Mouse (Mus musculus) hindbrain, embryonic 16.5 days (tissue): ENCODE results near the gene Lman1l. TPM values are rescaled to one million over a fixed set of nuclear protein-coding genes. Genes with fewer than 3 reads are reported as not detected.
A peak's percentile ranks its signal among the peaks of the same experiment; 100 is the strongest.

ENCODE experiments used
- ATAC-seq: fragments of 200-750 bp; cut with Nextera tagmentation; 2 replicates; pipeline ENCODE4 v1.8.0; 2017; ENCODE audit warnings: moderate TSS enrichment, moderate library complexity
- H3K27ac ChIP-seq: fragments of 300-500 bp; sonication (generic); 2 replicates; pipeline ENCODE4 v1.5.1; 2014; ENCODE audit warnings: low read depth, mild to moderate bottlenecking, control low read depth, low read length, moderate library complexity
- H3K27me3 ChIP-seq: fragments of 300-500 bp; sonication (generic); replicated peaks from 2 replicates; pipeline ENCODE4 v1.6.1; 2014; ENCODE audit warnings: low read length; ENCODE audit not compliant: control insufficient read depth, insufficient read depth
- H3K36me3 ChIP-seq: fragments of 300-500 bp; sonication (generic); 2 replicates; pipeline ENCODE4 v1.6.1; 2014; ENCODE audit warnings: mild to moderate bottlenecking, low read length, moderate library complexity, mixed read lengths; ENCODE audit not compliant: control insufficient read depth, insufficient read depth
- H3K4me1 ChIP-seq: fragments of 300-500 bp; sonication (generic); 2 replicates; pipeline ENCODE4 v1.6.1; 2014; ENCODE audit warnings: low read depth, low read length; ENCODE audit not compliant: control insufficient read depth, insufficient read depth
- H3K4me2 ChIP-seq: fragments of 300-500 bp; sonication (generic); 2 replicates; pipeline ENCODE4 v1.6.1; 2014; ENCODE audit warnings: mild to moderate bottlenecking, low read length, control low read depth, moderate library complexity
- H3K4me3 ChIP-seq: fragments of 300-500 bp; sonication (generic); 2 replicates; pipeline ENCODE4 v1.5.1; 2014; ENCODE audit warnings: mild to moderate bottlenecking, low read length, control low read depth, moderate library complexity
- H3K9ac ChIP-seq: fragments of 300-500 bp; sonication (generic); 2 replicates; pipeline ENCODE4 v1.6.1; 2014; ENCODE audit warnings: low read depth, mild to moderate bottlenecking, control low read depth, low read length, moderate library complexity
- H3K9me3 ChIP-seq: fragments of 300-500 bp; sonication (generic); 2 replicates; pipeline ENCODE4 v1.6.1; 2014; ENCODE audit warnings: mild to moderate bottlenecking, low read length, moderate library complexity; ENCODE audit not compliant: control insufficient read depth
- WGBS: fragments of 180-500 bp; shearing (Covaris S2); extraction: QIAGEN DNeasy Blood & Tissue Kit; methylation state at CpG from one replicate; pipeline ENCODE4 v1.1.7; 2014; 5-methylcytosine and 5-hydroxymethylcytosine counted together
- polyA plus RNA-seq: library from polyadenylated mRNA; unstranded; fragments of >200 nt; fragmentation: Nextera tagmentation; extraction: Ambion mirVana; gene quantifications from 2 replicates; pipeline ENCODE4 v1.2.1, GENCODE M21; 2015

Lman1l gene
- polyA plus RNA-seq, 1 experiment from 2014 or later = not detected

DNA sequence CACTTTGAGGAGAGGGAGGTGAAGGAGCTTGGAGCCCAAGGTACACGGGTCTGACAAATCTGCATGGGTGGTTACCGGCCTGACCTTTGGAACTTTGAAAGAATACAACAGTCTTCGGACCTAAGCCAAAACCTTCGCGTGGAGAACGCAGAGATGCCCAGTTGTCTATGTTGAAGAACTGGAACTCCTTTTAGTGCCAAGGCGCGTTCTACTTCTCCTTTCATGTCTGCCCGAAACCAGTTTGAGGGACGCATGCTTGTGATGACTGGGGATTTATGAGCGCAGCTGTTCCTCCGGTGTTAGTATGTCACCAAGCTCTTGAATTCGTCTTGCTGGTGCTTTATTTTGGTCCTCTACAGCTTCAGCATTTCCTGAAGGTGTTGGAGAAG lies 58.9 kb downstream of the Lman1l start:
- H3K36me3 ChIP-seq = no peaks in the 10 kb centered on the region
- H3K9me3 ChIP-seq = no peaks in the 10 kb centered on the region
- peak overlapping the region; percentile 62 for H3K4me3 ChIP-seq
- ATAC-seq = no peak
- H3K27ac ChIP-seq = no peak overlapping the region
- H3K27me3 ChIP-seq = no peaks in the 10 kb centered on the region; the same call in 1 of the 2 replicates
- WGBS = 84% methylated on average over 13 of the region's 13 CpGs
- peak overlapping the region; percentile 72; the same call in 1 of the 2 replicates for H3K9ac ChIP-seq
- H3K4me2 ChIP-seq = peak overlapping the region; percentile 86
- peaks cover 22% of the 10 kb centered on the region for H3K4me1 ChIP-seq

DNA sequence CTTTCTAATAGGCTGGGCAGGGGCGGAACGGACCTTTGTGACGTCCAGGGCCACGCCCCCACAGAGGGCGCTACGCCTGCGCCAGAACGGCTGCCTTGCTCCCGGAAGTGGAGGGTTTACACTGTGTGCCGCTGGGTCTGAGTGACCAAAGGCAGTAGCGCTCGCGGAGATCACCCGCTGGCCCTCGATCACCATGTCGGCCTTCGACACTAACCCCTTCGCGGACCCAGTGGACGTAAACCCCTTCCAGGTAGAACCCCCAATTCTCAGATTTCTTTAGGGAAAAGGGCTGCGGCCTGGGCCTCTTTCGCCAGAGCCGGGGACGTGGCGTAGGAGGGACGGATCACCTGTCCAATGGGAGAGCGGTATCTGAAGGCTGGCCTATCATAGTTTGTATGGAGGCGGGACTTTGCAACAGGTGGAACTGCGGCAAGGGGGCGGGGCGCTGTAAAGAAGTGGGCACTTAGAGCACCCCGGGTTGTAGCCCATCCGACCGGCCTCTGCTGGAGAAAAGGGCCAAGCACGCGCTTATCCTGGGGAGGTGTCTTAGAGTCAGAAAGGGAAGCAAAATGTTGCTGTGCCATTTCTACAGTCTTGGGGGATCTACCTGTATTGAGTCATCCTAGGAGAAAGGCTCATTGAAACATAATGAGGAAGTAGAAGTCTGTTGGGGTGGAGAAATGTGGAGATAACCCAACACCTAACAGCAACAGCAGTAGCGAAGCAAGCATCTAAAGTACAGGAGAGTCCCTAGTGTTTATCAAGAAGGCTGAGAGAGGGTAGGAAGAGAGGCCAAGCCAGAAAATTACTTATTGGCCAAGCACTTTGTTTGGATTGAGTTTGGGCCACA lies 59.5 kb downstream of the Lman1l start, which contains the start of gene Scamp2:
TSS of gene Scamp2 (plus strand) at position 83 of the 850 bp plus-strand sequence.
- Histone ChIP-seq H3K27me3 (no peaks in the 10 kb centered on the region; the same call in 1 of the 2 replicates), H3K4me2 (peak within 1 kb of the TSS; percentile 86), H3K36me3 (no peaks in the 10 kb centered on the region), H3K4me3 (peak within 1 kb of the TSS; percentile 62), H3K4me1 (peaks cover 22% of the 10 kb centered on the region), H3K27ac (peak within 1 kb of the TSS; percentile 87), H3K9me3 (no peaks in the 10 kb centered on the region), H3K9ac (peak within 1 kb of the TSS; percentile 72)
- ATAC-seq = peak; percentile 100
- WGBS = 1% methylated on average over 37 of the region's 37 CpGs

DNA sequence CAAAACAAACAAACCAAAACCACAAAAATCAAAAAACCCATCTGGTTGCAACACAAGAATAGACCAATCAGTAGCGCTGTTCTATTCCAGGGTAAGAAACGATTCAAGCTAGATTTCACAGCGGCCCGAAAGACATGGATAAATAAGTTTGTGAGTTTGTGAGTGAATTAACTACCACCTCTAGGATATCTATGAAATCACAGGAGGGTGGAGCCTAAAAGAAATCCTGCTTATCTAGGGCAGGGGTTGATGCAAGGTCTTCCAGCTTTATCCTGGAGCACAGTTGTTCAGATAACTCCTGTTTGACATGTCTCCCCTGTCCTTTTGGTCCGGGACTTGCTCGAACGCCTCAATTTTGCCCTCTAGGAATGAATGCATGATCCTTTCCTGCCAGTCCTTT lies 60.3 kb downstream of the Lman1l start:
- H3K36me3 ChIP-seq = no peaks in the 10 kb centered on the region
- peak overlapping the region; percentile 62 for H3K4me3 ChIP-seq
- peak overlapping the region; percentile 86 for H3K4me2 ChIP-seq
- peak overlapping the region; percentile 87 for H3K27ac ChIP-seq
- peaks cover 22% of the 10 kb centered on the region for H3K4me1 ChIP-seq
- H3K27me3 ChIP-seq = no peaks in the 10 kb centered on the region; the same call in 1 of the 2 replicates
- no peaks in the 10 kb centered on the region for H3K9me3 ChIP-seq
- H3K9ac ChIP-seq = peak overlapping the region; percentile 72
- 21% methylated on average over 7 of the region's 7 CpGs for WGBS
- ATAC-seq = no peak

DNA sequence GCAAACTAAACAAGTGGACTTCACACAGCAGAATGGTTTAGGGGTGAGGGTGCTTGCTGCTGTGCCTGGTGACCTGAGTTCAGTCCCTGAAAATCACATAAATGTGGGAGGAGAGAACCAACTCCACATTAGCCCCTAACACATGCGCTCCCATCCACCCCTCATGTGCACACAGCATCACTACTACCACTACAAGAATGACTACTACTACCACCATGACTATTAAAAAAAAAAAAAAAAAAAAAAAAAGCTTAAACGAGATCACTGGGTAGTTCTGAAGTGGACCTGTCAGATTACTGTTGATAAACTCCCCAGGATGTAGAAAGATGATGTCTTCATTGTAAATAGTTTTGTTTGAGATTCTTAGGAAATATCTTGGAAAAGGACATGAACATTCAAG lies 61.0 kb downstream of the Lman1l start:
- no peaks in the 10 kb centered on the region; the same call in 1 of the 2 replicates for H3K27me3 ChIP-seq
- H3K4me1 ChIP-seq = peaks cover 22% of the 10 kb centered on the region
- H3K4me2 ChIP-seq = no peak overlapping the region
- H3K27ac ChIP-seq = no peak overlapping the region
- WGBS = 69% methylated on average over 2 of the region's 2 CpGs
- H3K4me3 ChIP-seq = no peak overlapping the region
- no peak for ATAC-seq
- no peaks in the 10 kb centered on the region for H3K9me3 ChIP-seq
- H3K9ac ChIP-seq = no peak overlapping the region
- no peaks in the 10 kb centered on the region for H3K36me3 ChIP-seq

DNA sequence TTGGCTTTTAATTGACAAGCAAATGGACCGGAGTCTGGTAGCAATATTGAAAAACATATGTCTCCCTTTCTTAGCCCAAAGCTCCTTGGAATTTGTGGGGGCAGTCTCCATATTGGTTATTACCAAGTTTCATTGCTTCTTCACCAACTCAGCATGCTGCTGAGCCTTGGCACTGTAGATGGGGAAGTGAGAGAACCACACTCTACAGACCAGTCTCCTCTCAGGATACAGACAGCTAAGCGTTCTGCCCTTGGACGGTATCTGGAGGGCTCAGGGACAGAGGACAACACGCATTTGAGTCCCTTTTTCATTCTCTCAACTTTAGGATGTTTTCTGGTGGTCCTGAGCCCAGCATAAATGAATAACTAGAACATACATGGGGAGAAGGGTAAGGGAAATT lies 61.9 kb downstream of the Lman1l start:
- no peak overlapping the region for H3K27ac ChIP-seq
- no peak overlapping the region for H3K9ac ChIP-seq
- ATAC-seq = no peak
- H3K4me3 ChIP-seq = no peak overlapping the region
- no peaks in the 10 kb centered on the region for H3K9me3 ChIP-seq
- H3K27me3 ChIP-seq = no peaks in the 10 kb centered on the region; the same call in 1 of the 2 replicates
- no peak overlapping the region for H3K4me2 ChIP-seq
- no peaks in the 10 kb centered on the region for H3K36me3 ChIP-seq
- whole genome bisulfite sequencing = 91% methylated on average over 4 of the region's 4 CpGs
- H3K4me1 ChIP-seq = peaks cover 20% of the 10 kb centered on the region

DNA sequence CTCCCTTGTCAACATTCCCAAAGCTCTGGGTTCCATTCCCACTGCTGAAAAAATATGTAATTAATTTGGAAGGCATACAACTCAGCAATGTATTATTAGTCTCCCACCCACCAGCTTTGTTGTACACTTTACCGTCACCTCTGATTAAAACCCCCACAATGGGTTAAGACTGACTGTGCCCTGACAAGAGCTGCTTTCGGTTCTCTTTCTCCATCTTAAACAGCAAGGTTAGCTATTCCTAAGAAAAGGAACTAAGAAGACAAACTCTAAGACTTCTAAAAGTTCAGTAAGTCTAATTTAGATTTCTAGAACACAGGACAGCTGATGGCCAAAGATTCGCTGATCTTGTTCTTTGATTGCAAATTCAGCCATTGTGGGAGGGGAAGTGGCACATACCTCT lies 63.4 kb downstream of the Lman1l start:
- Histone ChIP-seq H3K27ac (no peak overlapping the region), H3K27me3 (no peaks in the 10 kb centered on the region; the same call in 1 of the 2 replicates), H3K9ac (no peak overlapping the region), H3K9me3 (no peaks in the 10 kb centered on the region), H3K4me1 (peaks cover 14% of the 10 kb centered on the region), H3K4me3 (no peak overlapping the region), H3K4me2 (no peak overlapping the region), H3K36me3 (no peaks in the 10 kb centered on the region)
- ATAC-seq = no peak
- WGBS = 74% methylated on average over 3 of the region's 3 CpGs

Other genes with a start within 250 kb of the Lman1l start
- gene Ppcdc, start 180.7 kb downstream of the Lman1l start, polyA plus RNA-seq = 19.4 and 20.5 TPM in 2 replicates
- gene Scamp5, start 152.7 kb downstream of the Lman1l start, polyA plus RNA-seq = 165 and 168 TPM in 2 replicates
- gene Rpp25, start 116.7 kb downstream of the Lman1l start, polyA plus RNA-seq = 21.0 and 21.4 TPM in 2 replicates
- 890 and 1,047 TPM in 2 replicates for gene Cox5a, start 99.5 kb downstream of the Lman1l start, polyA plus RNA-seq
- gene Fam219b, start 83.2 kb downstream of the Lman1l start, polyA plus RNA-seq = 23.6 and 24.4 TPM in 2 replicates
- 75.3 and 80.5 TPM in 2 replicates for gene Mpi, start 68.0 kb downstream of the Lman1l start, polyA plus RNA-seq
- 49.4 and 50.1 TPM in 2 replicates for gene Scamp2, start 59.8 kb downstream of the Lman1l start, polyA plus RNA-seq
- 32.0 and 33.9 TPM in 2 replicates for gene Ulk3, start 31.3 kb downstream of the Lman1l start, polyA plus RNA-seq
- 0.18 and 0.49 TPM in 2 replicates for gene Cplx3, start 14.5 kb downstream of the Lman1l start, polyA plus RNA-seq
- gene Csk, start 32.9 kb upstream of the Lman1l start, polyA plus RNA-seq = 49.0 and 58.4 TPM in 2 replicates
- gene Cyp1a2, start 62.9 kb upstream of the Lman1l start, polyA plus RNA-seq = not detected in 2 replicates
- gene Cyp1a1, start 67.2 kb upstream of the Lman1l start, polyA plus RNA-seq = 0.13 and 0.26 TPM in 2 replicates
- gene Edc3, start 87.8 kb upstream of the Lman1l start, polyA plus RNA-seq = 29.7 and 31.9 TPM in 2 replicates
- 57.2 and 66.1 TPM in 2 replicates for gene Clk3, start 145.1 kb upstream of the Lman1l start, polyA plus RNA-seq
- gene Arid3b, start 216.0 kb upstream of the Lman1l start, polyA plus RNA-seq = 5.4 and 8.6 TPM in 2 replicates